Mouse (Mus musculus) midbrain, embryonic 11.5 days (tissue): Measurements from ENCODE around the gene Tmem26. TPM values are rescaled to one million over a fixed set of nuclear protein-coding genes. Genes with fewer than 3 reads are reported as not detected.
"Not testable (repeated sequence)": the region's sequence is repeated elsewhere in the genome, so short reads cannot be mapped to it uniquely, and the experiment has no call there.

Experiments used
- ATAC-seq: fragments of 200-750 bp; cut with Nextera tagmentation; 2 replicates; pipeline ENCODE4 v1.8.0; 2017; ENCODE audit warnings: moderate TSS enrichment, moderate library complexity; ENCODE audit not compliant: low FRiP score
- DNase-seq: peaks from one replicate; pipeline ENCODE4 v3.0.0; 2015; ENCODE audit warnings: low spot score; ENCODE audit errors: missing footprints
- H3K27ac ChIP-seq: fragments of 300-500 bp; sonication (generic); 2 replicates; pipeline ENCODE4 v1.5.1; 2014; ENCODE audit warnings: low read depth, low read length
- H3K27me3 ChIP-seq: fragments of 300-500 bp; sonication (generic); 2 replicates; pipeline ENCODE4 v1.6.1; 2014; ENCODE audit warnings: mild to moderate bottlenecking, low read length, moderate library complexity, mixed read lengths; ENCODE audit not compliant: control insufficient read depth, insufficient read depth
- H3K36me3 ChIP-seq: fragments of 300-500 bp; sonication (generic); 2 replicates; pipeline ENCODE4 v1.6.1; 2014; ENCODE audit warnings: mild to moderate bottlenecking, low read length, moderate library complexity, mixed read lengths; ENCODE audit not compliant: control insufficient read depth, insufficient read depth
- H3K4me1 ChIP-seq: fragments of 300-500 bp; sonication (generic); 2 replicates; pipeline ENCODE4 v1.6.1; 2014; ENCODE audit warnings: low read length; ENCODE audit not compliant: control insufficient read depth, insufficient read depth
- H3K4me2 ChIP-seq: fragments of 300-500 bp; sonication (generic); 2 replicates; pipeline ENCODE4 v1.6.1; 2014; ENCODE audit warnings: mild to moderate bottlenecking, moderate library complexity
- H3K4me3 ChIP-seq: fragments of 300-500 bp; sonication (generic); 2 replicates; pipeline ENCODE4 v1.5.1; 2014; ENCODE audit warnings: low read depth, low read length
- H3K9ac ChIP-seq: fragments of 300-500 bp; sonication (generic); 2 replicates; pipeline ENCODE4 v1.6.1; 2014; ENCODE audit warnings: low read length
- H3K9me3 ChIP-seq: fragments of 300-500 bp; sonication (generic); 2 replicates; pipeline ENCODE4 v1.6.1; 2016; ENCODE audit warnings: low read length; ENCODE audit not compliant: control insufficient read depth
- WGBS: fragments of 180-500 bp; shearing (Covaris S2); extraction: QIAGEN DNeasy Blood & Tissue Kit; methylation state at CpG from one replicate; pipeline ENCODE4 v1.1.7; 2014; 5-methylcytosine and 5-hydroxymethylcytosine counted together
- polyA plus RNA-seq: library from polyadenylated mRNA; unstranded; fragments of >200 nt; fragmentation: Nextera tagmentation; extraction: Ambion mirVana; gene quantifications from 2 replicates; pipeline ENCODE4 v1.2.1, GENCODE M21; 2014

Gene Tmem26
- polyA plus RNA-seq, 1 experiment from 2014 or later, result 2.5 TPM

DNA sequence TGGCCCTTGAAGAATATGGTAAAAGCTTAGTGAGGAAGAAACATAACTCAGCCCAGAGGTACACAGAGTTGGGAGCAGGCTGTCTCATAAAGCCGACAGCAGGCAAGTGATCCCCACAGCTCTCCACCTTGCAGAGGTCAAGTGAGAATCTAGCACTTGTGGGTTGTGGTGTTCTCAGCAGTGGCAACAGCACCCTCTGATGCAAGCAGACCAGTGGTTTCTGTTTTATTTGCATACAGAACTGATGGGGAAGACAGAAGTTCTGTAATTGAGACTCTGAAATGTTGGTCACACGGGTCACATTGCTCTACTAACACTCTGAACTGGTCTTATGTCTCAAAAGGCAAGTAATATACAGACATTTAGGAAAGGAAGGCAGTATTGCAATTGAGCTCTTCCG lies 12.2 kb downstream of the Tmem26 start:
- no peaks in the 10 kb centered on the region for H3K27me3 ChIP-seq
- 75% methylated on average over 3 of the region's 3 CpGs for WGBS
- no peak overlapping the region for H3K9ac ChIP-seq
- H3K9me3 ChIP-seq, result no peaks in the 10 kb centered on the region
- no peak for DNase-seq
- no peak overlapping the region for H3K4me2 ChIP-seq
- no peak for ATAC-seq
- no peak overlapping the region for H3K4me3 ChIP-seq
- H3K36me3 ChIP-seq, result no peaks in the 10 kb centered on the region
- H3K4me1 ChIP-seq, result no peaks in the 10 kb centered on the region
- no peak overlapping the region for H3K27ac ChIP-seq

DNA sequence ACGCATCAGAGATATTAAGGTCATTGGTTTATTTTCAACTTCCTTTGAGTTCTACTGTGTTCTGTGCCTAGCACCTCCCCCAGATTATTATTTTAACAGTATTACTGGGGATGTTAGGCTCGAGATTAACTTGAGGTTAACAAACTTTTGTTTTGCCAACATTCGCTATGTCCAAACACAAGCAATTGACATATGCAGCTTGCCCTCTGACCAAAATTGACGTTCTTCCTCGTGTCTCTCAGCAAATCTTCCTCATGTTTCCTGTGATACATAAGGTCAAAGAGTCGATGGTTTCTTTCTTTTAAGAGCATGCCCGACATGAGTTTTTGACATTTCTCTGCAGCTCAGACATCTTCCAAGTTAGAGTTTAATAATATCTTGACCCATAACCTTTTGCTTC lies 13.9 kb downstream of the Tmem26 start:
- H3K27me3 ChIP-seq, result no peaks in the 10 kb centered on the region
- no peaks in the 10 kb centered on the region for H3K4me1 ChIP-seq
- ATAC-seq, result no peak
- H3K9me3 ChIP-seq, result no peaks in the 10 kb centered on the region
- no peak overlapping the region for H3K4me3 ChIP-seq
- H3K27ac ChIP-seq, result no peak overlapping the region
- DNase-seq, result no peak
- H3K4me2 ChIP-seq, result no peak overlapping the region
- H3K9ac ChIP-seq, result no peak overlapping the region
- no peaks in the 10 kb centered on the region for H3K36me3 ChIP-seq
- 84% methylated on average over 7 of the region's 7 CpGs for WGBS

DNA sequence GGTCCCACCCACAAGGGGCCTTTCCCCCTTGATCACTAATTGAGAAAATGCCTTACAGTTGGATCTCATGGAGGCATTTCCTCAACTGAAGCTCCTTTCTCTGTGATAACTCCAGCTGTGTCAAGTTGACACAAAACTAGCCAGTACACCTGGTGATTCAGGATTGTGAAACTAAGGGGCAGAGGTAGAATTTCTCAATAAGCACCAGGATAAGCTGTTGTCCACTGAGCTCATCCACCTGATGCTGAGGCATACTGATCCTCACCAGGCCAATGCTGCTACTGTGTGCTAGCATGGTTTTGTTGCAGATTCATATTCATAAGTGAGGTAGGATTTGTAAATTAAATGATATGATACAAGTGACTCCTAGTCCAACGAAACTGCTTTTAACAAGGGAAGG lies 15.5 kb downstream of the Tmem26 start:
- WGBS, result 90% methylated on average over 1 of the region's 1 CpGs
- H3K27ac ChIP-seq, H3K9ac ChIP-seq, H3K4me1 ChIP-seq, DNase-seq, H3K9me3 ChIP-seq, H3K36me3 ChIP-seq, H3K27me3 ChIP-seq, ATAC-seq, H3K4me3 ChIP-seq, H3K4me2 ChIP-seq: not testable (repeated sequence)

DNA sequence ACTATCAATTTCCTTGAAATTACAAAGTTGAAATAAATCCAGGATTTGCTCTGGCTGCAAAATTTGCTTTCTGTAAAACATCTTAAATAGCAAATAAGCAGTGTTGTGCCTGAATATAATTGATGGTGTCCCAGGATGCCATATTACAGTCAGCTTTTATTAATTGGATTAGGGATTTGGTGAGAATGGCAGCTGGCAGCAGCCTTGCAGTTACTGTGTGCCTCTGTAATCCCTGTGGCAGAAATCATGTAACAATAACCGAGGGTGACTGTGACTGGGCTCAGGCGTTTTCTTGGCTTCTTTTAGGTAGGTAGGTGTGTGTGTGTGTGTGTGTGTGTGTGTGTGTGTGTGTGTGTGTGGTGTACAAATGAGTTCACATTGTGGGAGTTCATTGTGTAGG lies 16.8 kb downstream of the Tmem26 start:
- H3K9me3 ChIP-seq, result no peaks in the 10 kb centered on the region
- DNase-seq, result no peak
- no peak overlapping the region for H3K27ac ChIP-seq
- ATAC-seq, result no peak
- H3K27me3 ChIP-seq, result no peaks in the 10 kb centered on the region
- H3K4me1 ChIP-seq, result no peaks in the 10 kb centered on the region
- no peak overlapping the region for H3K4me2 ChIP-seq
- H3K4me3 ChIP-seq, result no peak overlapping the region
- 74% methylated on average over 2 of the region's 2 CpGs for WGBS
- H3K9ac ChIP-seq, result no peak overlapping the region
- no peaks in the 10 kb centered on the region for H3K36me3 ChIP-seq

DNA sequence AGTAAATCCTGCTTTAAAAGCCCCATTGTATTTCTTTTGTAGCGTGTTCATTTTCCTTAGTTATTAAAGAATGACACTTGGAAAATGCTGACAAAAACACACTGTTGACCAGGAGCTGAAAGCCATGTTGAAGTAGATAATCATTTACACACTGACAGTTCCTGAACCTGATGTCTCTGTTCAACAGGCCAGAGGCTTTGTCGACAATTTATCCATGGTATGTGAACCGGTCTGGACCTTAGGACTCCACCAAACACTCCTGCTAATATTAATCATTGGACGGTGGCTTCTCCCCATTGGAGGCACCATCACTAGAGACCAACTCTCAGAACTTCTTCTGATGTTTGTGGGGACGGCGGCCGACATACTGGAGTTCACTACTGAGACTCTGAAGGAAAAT lies 27.5 kb downstream of the Tmem26 start:
- H3K9me3 ChIP-seq, result no peaks in the 10 kb centered on the region
- 87% methylated on average over 7 of the region's 7 CpGs for WGBS
- ATAC-seq (no peak), DNase-seq (no peak)
- no peaks in the 10 kb centered on the region for H3K4me1 ChIP-seq
- H3K4me2 ChIP-seq, result no peak overlapping the region
- no peak overlapping the region for H3K4me3 ChIP-seq
- H3K9ac ChIP-seq, result no peak overlapping the region
- no peaks in the 10 kb centered on the region for H3K36me3 ChIP-seq
- no peak overlapping the region for H3K27ac ChIP-seq
- H3K27me3 ChIP-seq, result no peaks in the 10 kb centered on the region

DNA sequence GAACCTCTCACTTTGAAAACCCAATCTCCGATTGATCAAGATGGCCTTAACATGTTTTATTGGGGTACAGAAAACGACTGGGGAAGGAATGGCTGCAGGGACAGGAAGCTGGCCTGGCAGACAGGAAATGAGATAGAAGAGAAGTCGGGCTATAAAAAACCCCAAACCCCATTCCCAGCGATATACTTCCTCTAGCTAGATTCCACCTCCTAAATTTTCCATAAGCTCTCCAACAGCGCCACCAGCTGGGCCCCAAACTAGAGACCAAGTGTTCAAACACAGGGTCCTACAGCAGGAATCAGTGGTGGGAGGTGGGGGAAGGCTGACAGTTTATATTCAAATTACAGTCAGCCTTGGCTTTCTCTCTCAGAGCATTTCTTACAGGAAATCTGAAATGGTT lies 35.8 kb downstream of the Tmem26 start:
- Histone ChIP-seq H3K27me3 (no peaks in the 10 kb centered on the region), H3K27ac (no peak overlapping the region), H3K9ac (no peak overlapping the region), H3K4me2 (no peak overlapping the region), H3K4me3 (no peak overlapping the region), H3K4me1 (no peaks in the 10 kb centered on the region), H3K9me3 (no peaks in the 10 kb centered on the region), H3K36me3 (no peaks in the 10 kb centered on the region)
- DNase-seq (no peak), ATAC-seq (no peak)
- WGBS, result 57% methylated on average over 5 of the region's 5 CpGs

DNA sequence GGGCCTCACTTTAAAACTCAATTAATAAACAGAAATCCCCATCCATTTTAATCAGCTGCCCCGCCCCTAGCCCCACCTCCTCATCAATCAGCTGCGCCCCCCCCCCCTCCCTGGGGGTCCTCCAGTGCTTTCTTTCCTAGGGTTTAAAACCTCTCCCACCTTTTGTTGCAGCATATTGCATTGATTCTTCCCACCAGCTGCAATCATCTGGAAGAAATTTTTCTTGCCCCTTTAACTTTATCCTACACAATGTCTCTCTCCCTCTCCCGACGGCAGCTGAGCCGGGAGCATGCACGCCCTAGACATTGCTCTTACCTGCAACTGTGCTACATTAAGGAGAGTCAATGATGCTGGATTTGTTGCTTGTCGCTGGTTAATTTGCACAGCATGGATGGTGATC lies 36.3 kb downstream of the Tmem26 start:
- H3K4me1 ChIP-seq, result no peaks in the 10 kb centered on the region
- 69% methylated on average over 7 of the region's 7 CpGs for WGBS
- no peak overlapping the region for H3K9ac ChIP-seq
- no peak overlapping the region for H3K4me2 ChIP-seq
- H3K27me3 ChIP-seq, result no peaks in the 10 kb centered on the region
- H3K27ac ChIP-seq, result no peak overlapping the region
- no peaks in the 10 kb centered on the region for H3K9me3 ChIP-seq
- ATAC-seq (no peak), DNase-seq (no peak)
- no peaks in the 10 kb centered on the region for H3K36me3 ChIP-seq
- no peak overlapping the region for H3K4me3 ChIP-seq

DNA sequence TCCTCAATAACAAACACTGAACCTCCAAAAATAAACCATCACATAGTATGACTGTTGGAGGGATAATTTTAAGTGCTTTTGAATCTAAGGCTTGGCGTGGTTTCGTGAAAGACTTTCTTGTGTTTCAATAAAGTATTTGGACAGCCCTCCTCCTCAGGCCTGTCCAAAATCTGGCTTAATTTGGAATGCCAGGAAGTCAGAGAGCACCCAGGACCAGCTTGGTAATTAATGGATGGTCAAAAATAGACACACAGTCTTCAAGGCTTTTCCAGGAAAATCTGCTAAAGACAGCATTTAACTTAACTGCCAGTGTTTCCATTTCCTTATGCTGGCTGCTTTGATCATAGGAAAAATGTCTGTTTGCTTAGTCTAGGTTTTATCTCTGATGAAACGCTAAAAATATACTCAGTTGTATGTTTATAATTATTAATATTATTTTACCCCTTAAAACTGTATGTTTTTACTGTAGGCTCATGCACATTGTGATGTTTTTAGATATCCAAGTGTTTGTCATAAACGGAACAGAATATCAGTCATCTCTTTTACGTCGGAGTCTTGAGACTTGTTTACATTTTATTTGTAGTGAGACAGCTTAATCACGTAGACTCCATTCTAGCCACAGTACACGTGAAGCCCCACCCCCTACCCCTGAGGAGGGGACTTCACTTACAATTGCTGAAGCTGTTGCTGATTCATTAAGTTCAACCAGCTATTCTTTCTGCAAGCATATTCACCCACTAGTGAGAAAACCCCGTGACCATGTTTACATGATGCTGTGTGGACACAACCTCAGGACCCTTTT lies 57.8 kb downstream of the Tmem26 start:
- Histone ChIP-seq H3K9ac (no peak overlapping the region), H3K27me3 (no peaks in the 10 kb centered on the region), H3K4me1 (no peaks in the 10 kb centered on the region), H3K36me3 (no peaks in the 10 kb centered on the region), H3K4me3 (no peak overlapping the region), H3K4me2 (no peak overlapping the region), H3K27ac (no peak overlapping the region), H3K9me3 (no peaks in the 10 kb centered on the region)
- WGBS, result 85% methylated on average over 9 of the region's 9 CpGs
- ATAC-seq, result no peak
- DNase-seq, result no peak

DNA sequence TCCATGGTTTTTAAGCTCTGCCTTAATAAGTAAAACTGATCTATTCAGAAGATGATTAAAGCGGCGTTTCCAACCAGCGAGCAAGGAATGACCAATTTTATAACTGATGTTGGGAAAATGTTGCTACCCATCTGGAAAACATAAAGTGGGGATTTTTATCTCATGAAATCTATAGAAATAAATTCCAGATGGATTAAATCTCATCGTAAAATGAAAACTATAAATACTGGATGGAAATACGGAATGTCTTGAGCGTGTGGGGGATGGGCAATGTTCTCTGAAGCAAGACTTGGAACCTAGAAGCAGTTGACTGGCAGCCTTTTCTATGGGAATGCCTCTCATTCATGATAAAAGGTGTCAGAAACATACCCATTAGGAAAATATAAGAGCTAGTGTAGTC lies 59.3 kb downstream of the Tmem26 start:
- H3K4me2 ChIP-seq, result no peak overlapping the region
- DNase-seq, result no peak
- H3K4me3 ChIP-seq, result no peak overlapping the region
- H3K36me3 ChIP-seq, result no peaks in the 10 kb centered on the region
- no peaks in the 10 kb centered on the region for H3K27me3 ChIP-seq
- no peak overlapping the region for H3K27ac ChIP-seq
- 93% methylated on average over 6 of the region's 6 CpGs for WGBS
- no peak for ATAC-seq
- no peak overlapping the region for H3K9ac ChIP-seq
- no peaks in the 10 kb centered on the region for H3K4me1 ChIP-seq
- no peaks in the 10 kb centered on the region for H3K9me3 ChIP-seq
